Mouse (Mus musculus) heart, adult 2 months (tissue): Measurements from ENCODE around the gene Cideb. TPM values are rescaled to one million over a fixed set of nuclear protein-coding genes. Genes with fewer than 3 reads are reported as not detected.

Source experiments
- DNase-seq, 2 experiments: peaks; one replicate each; pipeline ENCODE4 v3.0.0; 2021
- H3K27ac ChIP-seq: fragments of 200-600 bp; 2 replicates; pipeline ENCODE4 v1.8.1; 2022
- H3K27me3 ChIP-seq: fragments of 200-500 bp; 2 replicates; pipeline ENCODE4 v1.6.1; 2012; ENCODE audit warnings: mild to moderate bottlenecking, low read length, inconsistent platforms, mixed read lengths; ENCODE audit not compliant: control insufficient read depth, insufficient read depth
- H3K36me3 ChIP-seq: fragments of 200-500 bp; 2 replicates; pipeline ENCODE4 v1.6.1; 2012; ENCODE audit warnings: low read length, inconsistent platforms; ENCODE audit not compliant: control insufficient read depth, insufficient read depth
- H3K4me1 ChIP-seq: fragments of 200-500 bp; 2 replicates; pipeline ENCODE4 v1.6.1; 2011; ENCODE audit warnings: low read length; ENCODE audit not compliant: control insufficient read depth, insufficient read depth
- H3K4me3 ChIP-seq: fragments of 200-600 bp; 2 replicates; pipeline ENCODE4 v1.8.1; 2022
- H3K79me2 ChIP-seq: fragments of 200-500 bp; replicated peaks from 2 replicates; pipeline ENCODE4 v1.6.1; 2012; ENCODE audit warnings: mild to moderate bottlenecking, inconsistent platforms, low read length, moderate library complexity, mixed read lengths; ENCODE audit not compliant: control insufficient read depth, insufficient read depth
- H3K9ac ChIP-seq: fragments of 200-500 bp; 2 replicates; pipeline ENCODE4 v1.6.1; 2012; ENCODE audit warnings: low read depth, mild to moderate bottlenecking, control low read depth, inconsistent platforms, low read length, mixed read lengths
- CTCF ChIP-seq: fragments of 200-600 bp; IDR thresholded peaks from 2 replicates; pipeline ENCODE4 v1.8.1; 2022; ENCODE audit warnings: antibody characterized with exemption, mild to moderate bottlenecking, moderate library complexity
- EP300 ChIP-seq: fragments of 200-500 bp; IDR thresholded peaks from 2 replicates; pipeline ENCODE4 v1.6.1; 2011; ENCODE audit warnings: low read depth, low read length, control low read depth; ENCODE audit not compliant: insufficient read depth
- POLR2A ChIP-seq: fragments of 200-500 bp; IDR thresholded peaks from 2 replicates; pipeline ENCODE4 v1.6.1; 2011; ENCODE audit warnings: mild to moderate bottlenecking, low read depth, low read length, control low read depth; ENCODE audit not compliant: insufficient read depth
- WGBS: fragments of 180-500 bp; shearing (Covaris S2); methylation state at CpG from one replicate; pipeline ENCODE4 v1.1.7; 2018; 5-methylcytosine and 5-hydroxymethylcytosine counted together
- intact Hi-C: fragments of 180-260 bp; cut with DNase I; formaldehyde crosslinking; loops from one replicate; pipeline ENCODE4 v1.15.1; 2025
- polyA plus RNA-seq: library from polyadenylated mRNA; depleted of rRNA; stranded (reverse); fragments of >200 nt; gene quantifications from 2 replicates; pipeline ENCODE4 v1.2.3, GENCODE M21; 2012
- total RNA-seq, 2 experiments: library from RNA; stranded (reverse); gene quantifications; 2 replicates each; pipeline ENCODE4 v1.2.3; 2021

The Cideb gene
- total and polyA plus RNA-seq, 3 experiments = 0.81 to 8.1 (median 0.98) TPM

GRCm38 (mm10) chr14:55733889-55734288, 24.4 kb downstream of the Cideb start:
- TF ChIP-seq EP300 (no peak), CTCF (no peak), POLR2A (no peak)
- intact Hi-C loops = no loop called here
- WGBS = 49% methylated on average over 10 of the region's 10 CpGs
- H3K9ac ChIP-seq = no peak overlapping the region
- no peaks in the 10 kb centered on the region for H3K27me3 ChIP-seq
- H3K36me3 ChIP-seq = no peaks in the 10 kb centered on the region
- H3K4me1 ChIP-seq = no peaks in the 10 kb centered on the region
- no peak overlapping the region for H3K27ac ChIP-seq
- H3K4me3 ChIP-seq = no peak overlapping the region
- DNase-seq = no peak
- H3K79me2 ChIP-seq = no peaks in the 10 kb centered on the region

- DNase-seq = no peak
Measured at GRCm38 (mm10) chr14:55730531-55731032, 27.7 kb downstream of the Cideb start.

DNA sequence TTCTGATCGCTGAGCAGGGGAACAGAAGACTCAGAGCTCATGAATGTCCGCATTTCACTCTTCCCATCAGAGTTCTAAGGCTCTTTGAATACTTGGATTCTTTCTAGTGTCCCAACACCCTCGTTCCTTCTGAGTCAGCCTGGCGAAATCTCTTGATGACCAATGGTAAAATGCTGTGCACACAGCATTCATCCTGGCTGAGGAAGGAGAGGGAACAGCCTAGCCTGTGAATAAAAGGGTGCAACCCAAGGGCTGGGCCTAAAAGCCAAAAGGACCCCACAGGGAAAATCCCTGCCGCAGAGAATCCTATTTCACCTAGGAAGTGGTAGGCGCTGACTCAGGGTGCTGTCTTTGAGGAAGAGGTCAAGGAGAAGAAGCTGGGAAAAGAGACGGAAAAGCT, 28.1 kb downstream of the Cideb start:
- no peaks in the 10 kb centered on the region for H3K27me3 ChIP-seq
- no peaks in the 10 kb centered on the region for H3K79me2 ChIP-seq
- 63% methylated on average over 7 of the region's 7 CpGs for WGBS
- intact Hi-C loops = no loop called here
- no peaks in the 10 kb centered on the region for H3K4me1 ChIP-seq
- no peaks in the 10 kb centered on the region for H3K36me3 ChIP-seq
- no peak overlapping the region for H3K9ac ChIP-seq
- H3K27ac ChIP-seq = no peak overlapping the region
- no peak for DNase-seq
- TF ChIP-seq EP300 (no peak), CTCF (no peak), POLR2A (no peak)
- no peak overlapping the region for H3K4me3 ChIP-seq

More at GRCm38 (mm10) chr14:55730531-55731032, 27.7 kb downstream of the Cideb start:
- Histone ChIP-seq H3K36me3 (no peaks in the 10 kb centered on the region), H3K9ac (no peak overlapping the region), H3K27me3 (no peaks in the 10 kb centered on the region), H3K79me2 (no peaks in the 10 kb centered on the region), H3K4me3 (no peak overlapping the region), H3K27ac (no peak overlapping the region), H3K4me1 (no peaks in the 10 kb centered on the region)
- TF ChIP-seq POLR2A (no peak), EP300 (no peak), CTCF (no peak)
- intact Hi-C loops = no loop called here
- WGBS = 63% methylated on average over 7 of the region's 7 CpGs

- no peak overlapping the region for H3K9ac ChIP-seq
- no peak overlapping the region for H3K27ac ChIP-seq
- H3K79me2 ChIP-seq = no peaks in the 10 kb centered on the region
- H3K36me3 ChIP-seq = no peaks in the 10 kb centered on the region
- H3K4me3 ChIP-seq = no peak overlapping the region
- no peak for TF ChIP-seq POLR2A
- TF ChIP-seq EP300 = no peak
- no peak for TF ChIP-seq CTCF
- no peak for DNase-seq
- 59% methylated on average over 8 of the region's 8 CpGs for WGBS
- no peaks in the 10 kb centered on the region for H3K27me3 ChIP-seq
- no peaks in the 10 kb centered on the region; the same call in 1 of the 2 replicates for H3K4me1 ChIP-seq
- intact Hi-C loops = loop anchor here (10.0 kb wide), 1 partner anchor 243 kb away; no protein-coding TSS in a partner anchor
Measured at GRCm38 (mm10) chr14:55727889-55728685, 30.2 kb downstream of the Cideb start.

DNA sequence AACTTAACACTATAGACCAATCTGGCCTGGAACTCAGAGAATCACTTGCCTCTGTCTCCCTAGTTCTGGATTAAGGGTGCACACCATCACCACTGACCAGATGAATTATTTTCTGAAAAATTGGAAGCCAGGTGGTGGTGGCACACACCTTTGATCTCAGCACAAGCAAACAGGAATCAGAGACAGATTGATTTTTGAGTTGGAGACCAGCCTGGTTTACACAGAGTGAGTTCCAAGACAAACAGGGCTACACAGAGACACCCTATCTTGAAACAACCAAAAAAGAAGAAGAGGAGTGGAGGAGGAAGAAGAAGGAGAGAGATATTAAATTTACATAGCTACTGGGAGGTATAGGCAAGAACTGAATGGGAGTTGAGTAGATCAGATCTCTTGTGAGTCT, 32.0 kb downstream of the Cideb start:
- no peaks in the 10 kb centered on the region for H3K79me2 ChIP-seq
- no peak overlapping the region for H3K27ac ChIP-seq
- intact Hi-C loops = loop anchor here (10.0 kb wide), 1 partner anchor 241 kb away; no protein-coding TSS in a partner anchor
- no peak overlapping the region for H3K4me3 ChIP-seq
- H3K9ac ChIP-seq = no peak overlapping the region
- DNase-seq = no peak
- no peaks in the 10 kb centered on the region; the same call in 1 of the 2 replicates for H3K4me1 ChIP-seq
- H3K36me3 ChIP-seq = no peaks in the 10 kb centered on the region
- TF ChIP-seq POLR2A = no peak
- TF ChIP-seq CTCF = no peak
- no peak for TF ChIP-seq EP300
- H3K27me3 ChIP-seq = no peaks in the 10 kb centered on the region

GRCm38 (mm10) chr14:55724411-55724871, 33.8 kb downstream of the Cideb start:
- WGBS = 22% methylated on average over 8 of the region's 8 CpGs
- DNase-seq = peak in 1 of 2 experiments; percentile 61
- Histone ChIP-seq H3K9ac (no peak overlapping the region), H3K36me3 (no peaks in the 10 kb centered on the region), H3K27me3 (no peaks in the 10 kb centered on the region), H3K27ac (peak overlapping the region; percentile 29; the same call in 1 of the 2 replicates), H3K4me1 (no peaks in the 10 kb centered on the region; the same call in 1 of the 2 replicates), H3K4me3 (no peak overlapping the region), H3K79me2 (no peaks in the 10 kb centered on the region)
- intact Hi-C loops = loop anchor here (5.0 to 10.0 kb wide), 2 partner anchors 82 to 240 kb away; partner anchors contain the start of gene Tm9sf1
- TF ChIP-seq POLR2A = 0 out of 2 replicates have a peak, but pooled peaks have one; percentile 29
- no peak for TF ChIP-seq CTCF
- peak; percentile 39; the same call in 1 of the 2 replicates for TF ChIP-seq EP300
